Mouse (Mus musculus) liver, postnatal 0 days (tissue): ENCODE measurements around the gene Shank1. TPM values are rescaled to one million over a fixed set of nuclear protein-coding genes. Genes with fewer than 3 reads are reported as not detected.

Source experiments
- ATAC-seq: fragments of 200-750 bp; cut with Nextera tagmentation; 2 replicates; pipeline ENCODE4 v1.8.0; 2017; ENCODE audit warnings: mild to moderate bottlenecking, moderate library complexity
- DNase-seq: peaks from one replicate; pipeline ENCODE4 v3.0.0-alpha.2; 2016
- H3K27ac ChIP-seq: fragments of 300-500 bp; sonication (generic); 2 replicates; pipeline ENCODE4 v1.5.1; 2014; ENCODE audit warnings: antibody characterized with exemption, moderate library complexity, mild to moderate bottlenecking, low read depth
- H3K27me3 ChIP-seq: fragments of 300-500 bp; sonication (generic); 2 replicates; pipeline ENCODE4 v1.6.1; 2014; ENCODE audit warnings: low read length, control low read depth, mixed read lengths; ENCODE audit not compliant: insufficient read depth
- H3K36me3 ChIP-seq: fragments of 300-500 bp; sonication (generic); replicated peaks from 2 replicates; pipeline ENCODE4 v1.6.1; 2014; ENCODE audit warnings: mild to moderate bottlenecking, control low read depth, low read length, moderate library complexity, mixed read lengths; ENCODE audit not compliant: insufficient read depth
- H3K4me1 ChIP-seq: fragments of 300-500 bp; sonication (generic); 2 replicates; pipeline ENCODE4 v1.6.1; 2014; ENCODE audit warnings: antibody characterized with exemption, mild to moderate bottlenecking, control low read depth; ENCODE audit not compliant: insufficient read depth
- H3K4me2 ChIP-seq: fragments of 300-500 bp; sonication (generic); 2 replicates; pipeline ENCODE4 v1.6.1; 2014; ENCODE audit warnings: low read depth, mild to moderate bottlenecking, low read length, moderate library complexity, mixed read lengths
- H3K4me3 ChIP-seq: fragments of 300-500 bp; sonication (generic); 2 replicates; pipeline ENCODE4 v1.5.1; 2014; ENCODE audit warnings: low read depth, low read length
- H3K9ac ChIP-seq: fragments of 300-500 bp; sonication (generic); replicated peaks from 2 replicates; pipeline ENCODE4 v1.6.1; 2014; ENCODE audit warnings: mild to moderate bottlenecking, moderate library complexity
- H3K9me3 ChIP-seq: fragments of 300-500 bp; sonication (generic); 2 replicates; pipeline ENCODE4 v1.6.1; 2016; ENCODE audit warnings: mild to moderate bottlenecking, control low read depth, low read length, mixed read lengths
- CTCF ChIP-seq: sonication (generic); IDR thresholded peaks from 2 replicates; pipeline ENCODE4 v1.5.1; 2016; ENCODE audit warnings: antibody characterized with exemption, low read depth
- EP300 ChIP-seq: IDR thresholded peaks from 2 replicates; pipeline ENCODE4 v1.6.1; 2016; ENCODE audit warnings: antibody characterized with exemption, low read depth, mild to moderate bottlenecking
- WGBS: fragments of 180-500 bp; shearing (Covaris S2); extraction: QIAGEN DNeasy Blood & Tissue Kit; methylation state at CpG from one replicate; pipeline ENCODE4 v1.1.7; 2014; ENCODE audit not compliant: insufficient replicate concordance; 5-methylcytosine and 5-hydroxymethylcytosine counted together
- polyA plus RNA-seq: library from polyadenylated mRNA; unstranded; fragments of >200 nt; fragmentation: Nextera tagmentation; extraction: Ambion mirVana; gene quantifications from 2 replicates; pipeline ENCODE4 v1.2.1, GENCODE M21; 2015

Gene Shank1
- polyA plus RNA-seq, 1 experiment from 2014 or later, result not detected

- DNase-seq (no peak), ATAC-seq (no peak)
- H3K4me1 ChIP-seq, result no peaks in the 10 kb centered on the region
- H3K9ac ChIP-seq, result no peak overlapping the region
- no peak overlapping the region for H3K4me3 ChIP-seq
- no peak overlapping the region for H3K27ac ChIP-seq
- H3K27me3 ChIP-seq, result peaks cover 3% of the 10 kb centered on the region; the same call in 1 of the 2 replicates
- no peaks in the 10 kb centered on the region for H3K36me3 ChIP-seq
- TF ChIP-seq EP300, result no peak
- no peak for TF ChIP-seq CTCF
- H3K9me3 ChIP-seq, result no peaks in the 10 kb centered on the region
- no peak overlapping the region for H3K4me2 ChIP-seq
- 45% methylated on average over 2 of the region's 2 CpGs for WGBS
These were observed 38.7 kb upstream of the Shank1 start for GRCm38 (mm10) chr7:44271309-44271708.

- no peak for ATAC-seq
- peaks cover 3% of the 10 kb centered on the region; the same call in 1 of the 2 replicates for H3K27me3 ChIP-seq
- 81% methylated on average over 6 of the region's 7 CpGs for WGBS
These were observed 37.5 kb upstream of the Shank1 start for GRCm38 (mm10) chr7:44272546-44272945.

GRCm38 (mm10) chr7:44273446-44273845 lies 36.6 kb upstream of the Shank1 start:
- H3K4me2 ChIP-seq, result no peak overlapping the region

More at GRCm38 (mm10) chr7:44272546-44272945, 37.5 kb upstream of the Shank1 start:
- DNase-seq, result no peak
- no peak overlapping the region for H3K27ac ChIP-seq
- H3K9me3 ChIP-seq, result no peaks in the 10 kb centered on the region
- no peak overlapping the region for H3K4me3 ChIP-seq
- TF ChIP-seq CTCF (no peak), EP300 (no peak)
- H3K4me2 ChIP-seq, result no peak overlapping the region
- H3K9ac ChIP-seq, result no peak overlapping the region
- H3K4me1 ChIP-seq, result no peaks in the 10 kb centered on the region
- no peaks in the 10 kb centered on the region for H3K36me3 ChIP-seq

GRCm38 (mm10) chr7:44274096-44274495 lies 36.0 kb upstream of the Shank1 start:
- Histone ChIP-seq H3K4me3 (no peak overlapping the region), H3K27me3 (peaks cover 3% of the 10 kb centered on the region; the same call in 1 of the 2 replicates), H3K9ac (no peak overlapping the region), H3K4me1 (no peaks in the 10 kb centered on the region), H3K36me3 (no peaks in the 10 kb centered on the region), H3K27ac (no peak overlapping the region), H3K4me2 (no peak overlapping the region), H3K9me3 (no peaks in the 10 kb centered on the region)
- 40% methylated on average over 11 of the region's 11 CpGs for WGBS
- no peak for DNase-seq
- no peak for ATAC-seq
- TF ChIP-seq CTCF (no peak), EP300 (no peak)

More at GRCm38 (mm10) chr7:44273446-44273845, 36.6 kb upstream of the Shank1 start:
- 57% methylated on average over 7 of the region's 7 CpGs for WGBS
- Histone ChIP-seq H3K36me3 (no peaks in the 10 kb centered on the region), H3K9me3 (no peaks in the 10 kb centered on the region), H3K4me3 (no peak overlapping the region), H3K4me1 (no peaks in the 10 kb centered on the region), H3K9ac (no peak overlapping the region), H3K27me3 (peaks cover 3% of the 10 kb centered on the region; the same call in 1 of the 2 replicates), H3K27ac (no peak overlapping the region)
- TF ChIP-seq EP300 (no peak), CTCF (no peak)
- ATAC-seq (no peak), DNase-seq (no peak)

GRCm38 (mm10) chr7:44275546-44275945 lies 34.5 kb upstream of the Shank1 start:
- Histone ChIP-seq H3K4me2 (no peak overlapping the region), H3K27me3 (peaks cover 3% of the 10 kb centered on the region; the same call in 1 of the 2 replicates), H3K9me3 (no peaks in the 10 kb centered on the region), H3K36me3 (no peaks in the 10 kb centered on the region), H3K4me1 (no peaks in the 10 kb centered on the region), H3K4me3 (no peak overlapping the region), H3K27ac (no peak overlapping the region), H3K9ac (no peak overlapping the region)
- no peak for DNase-seq
- TF ChIP-seq EP300, result no peak
- no peak for TF ChIP-seq CTCF
- 63% methylated on average over 3 of the region's 3 CpGs for WGBS
- no peak for ATAC-seq

GRCm38 (mm10) chr7:44276461-44277249 lies 33.4 kb upstream of the Shank1 start:
- Histone ChIP-seq H3K4me3 (no peak overlapping the region), H3K9me3 (no peaks in the 10 kb centered on the region), H3K4me1 (no peaks in the 10 kb centered on the region), H3K27me3 (peaks cover 3% of the 10 kb centered on the region; the same call in 1 of the 2 replicates), H3K4me2 (no peak overlapping the region), H3K9ac (no peak overlapping the region), H3K27ac (no peak overlapping the region), H3K36me3 (no peaks in the 10 kb centered on the region)
- TF ChIP-seq CTCF (no peak), EP300 (no peak)
- ATAC-seq, result no peak
- WGBS, result 72% methylated on average over 8 of the region's 10 CpGs
- DNase-seq, result no peak

GRCm38 (mm10) chr7:44277250-44277622 lies 32.8 kb upstream of the Shank1 start:
- no peak overlapping the region for H3K9ac ChIP-seq
- ATAC-seq (no peak), DNase-seq (peak; percentile 35)
- peaks cover 3% of the 10 kb centered on the region; the same call in 1 of the 2 replicates for H3K27me3 ChIP-seq
- no peak overlapping the region for H3K4me2 ChIP-seq
- no peaks in the 10 kb centered on the region for H3K4me1 ChIP-seq
- no peaks in the 10 kb centered on the region for H3K9me3 ChIP-seq
- TF ChIP-seq CTCF, result peak; percentile 56
- TF ChIP-seq EP300, result no peak
- H3K36me3 ChIP-seq, result no peaks in the 10 kb centered on the region
- H3K27ac ChIP-seq, result no peak overlapping the region
- no peak overlapping the region for H3K4me3 ChIP-seq
- 47% methylated on average over 2 of the region's 2 CpGs for WGBS
